Mouse (Mus musculus) hindbrain, embryonic 12.5 days (tissue): Measurements from ENCODE around the gene Slc37a3. TPM values are rescaled to one million over a fixed set of nuclear protein-coding genes. Genes with fewer than 3 reads are reported as not detected.
"Not testable (repeated sequence)": the region's sequence is repeated elsewhere in the genome, so short reads cannot be mapped to it uniquely, and the experiment has no call there.

ENCODE experiments used
- ATAC-seq: fragments of 200-750 bp; cut with Nextera tagmentation; 2 replicates; pipeline ENCODE4 v1.8.0; 2017; ENCODE audit warnings: moderate TSS enrichment; ENCODE audit not compliant: low FRiP score
- H3K27ac ChIP-seq: fragments of 300-500 bp; sonication (generic); 2 replicates; pipeline ENCODE4 v1.5.1; 2016; ENCODE audit warnings: mild to moderate bottlenecking
- H3K27me3 ChIP-seq: fragments of 300-500 bp; sonication (generic); 2 replicates; pipeline ENCODE4 v1.6.1; 2016; ENCODE audit warnings: mild to moderate bottlenecking
- H3K36me3 ChIP-seq: fragments of 300-500 bp; sonication (generic); 2 replicates; pipeline ENCODE4 v1.6.1; 2016; ENCODE audit warnings: mild to moderate bottlenecking
- H3K4me1 ChIP-seq: fragments of 300-500 bp; sonication (generic); 2 replicates; pipeline ENCODE4 v1.6.1; 2016
- H3K4me2 ChIP-seq: fragments of 300-500 bp; sonication (generic); replicated peaks from 2 replicates; pipeline ENCODE4 v1.6.1; 2016; ENCODE audit warnings: mild to moderate bottlenecking
- H3K4me3 ChIP-seq: fragments of 300-500 bp; sonication (generic); 2 replicates; pipeline ENCODE4 v1.5.1; 2016; ENCODE audit warnings: mild to moderate bottlenecking
- H3K9ac ChIP-seq: fragments of 300-500 bp; sonication (generic); 2 replicates; pipeline ENCODE4 v1.6.1; 2016; ENCODE audit warnings: mild to moderate bottlenecking, moderate library complexity
- H3K9me3 ChIP-seq: fragments of 300-500 bp; sonication (generic); replicated peaks from 2 replicates; pipeline ENCODE4 v1.6.1; 2016; ENCODE audit warnings: mild to moderate bottlenecking
- WGBS: fragments of 180-500 bp; shearing (Covaris S2); methylation state at CpG from one replicate; pipeline ENCODE4 v1.1.7; 2016; 5-methylcytosine and 5-hydroxymethylcytosine counted together
- polyA plus RNA-seq: library from polyadenylated mRNA; unstranded; fragments of >200 nt; fragmentation: Nextera tagmentation; extraction: Ambion mirVana; gene quantifications from 2 replicates; pipeline ENCODE4 v1.2.1, GENCODE M21; 2016

Gene Slc37a3
- polyA plus RNA-seq, 1 experiment from 2014 or later = 59.0 TPM

- peak overlapping the region; percentile 65 for H3K4me2 ChIP-seq
- H3K36me3 ChIP-seq = peaks cover 9% of the 10 kb centered on the region
- H3K27ac ChIP-seq = no peak overlapping the region
- H3K4me3 ChIP-seq = peak overlapping the region; percentile 76
- 26% methylated on average over 9 of the region's 9 CpGs for WGBS
- H3K27me3 ChIP-seq = peaks cover 11% of the 10 kb centered on the region
- H3K4me1 ChIP-seq = peaks cover 24% of the 10 kb centered on the region
- no peak for ATAC-seq
- H3K9ac ChIP-seq = peak overlapping the region; percentile 80
- H3K9me3 ChIP-seq = 0 out of 2 replicates have a peak, but pooled peaks cover 6% of the 10 kb centered on the region
Observed at GRCm38 (mm10) chr6:39376775-39377174, 700 bp downstream of the Slc37a3 start.

GRCm38 (mm10) chr6:39373301-39373955, 4.0 kb downstream of the Slc37a3 start:
- Histone ChIP-seq H3K27me3 (no peaks in the 10 kb centered on the region), H3K4me2 (no peak overlapping the region), H3K4me1 (peaks cover 19% of the 10 kb centered on the region), H3K9me3 (0 out of 2 replicates have a peak, but pooled peaks cover 6% of the 10 kb centered on the region), H3K36me3 (peaks cover 9% of the 10 kb centered on the region), H3K9ac (no peak overlapping the region), H3K4me3 (no peak overlapping the region), H3K27ac (no peak overlapping the region)
- WGBS = 79% methylated on average over 4 of the region's 4 CpGs
- ATAC-seq = no peak

- Histone ChIP-seq H3K4me1 (peaks cover 19% of the 10 kb centered on the region), H3K4me3 (no peak overlapping the region), H3K36me3 (peaks cover 9% of the 10 kb centered on the region), H3K9me3 (0 out of 2 replicates have a peak, but pooled peaks cover 6% of the 10 kb centered on the region), H3K9ac (no peak overlapping the region), H3K4me2 (no peak overlapping the region), H3K27me3 (no peaks in the 10 kb centered on the region), H3K27ac (no peak overlapping the region)
- no peak for ATAC-seq
- 67% methylated on average over 7 of the region's 7 CpGs for WGBS
Observed at GRCm38 (mm10) chr6:39372727-39373126, 4.7 kb downstream of the Slc37a3 start.

- 0 out of 2 replicates have a peak, but pooled peaks cover 6% of the 10 kb centered on the region for H3K9me3 ChIP-seq
- no peak overlapping the region for H3K9ac ChIP-seq
- H3K4me1 ChIP-seq = peaks cover 19% of the 10 kb centered on the region
- ATAC-seq = no peak
- no peaks in the 10 kb centered on the region for H3K27me3 ChIP-seq
- no peak overlapping the region for H3K4me2 ChIP-seq
- no peak overlapping the region for H3K4me3 ChIP-seq
- peaks cover 9% of the 10 kb centered on the region for H3K36me3 ChIP-seq
- no peak overlapping the region for H3K27ac ChIP-seq
Observed at GRCm38 (mm10) chr6:39372042-39372441, 5.4 kb downstream of the Slc37a3 start.

GRCm38 (mm10) chr6:39369631-39370030, 7.8 kb downstream of the Slc37a3 start:
- peaks cover 5% of the 10 kb centered on the region; the same call in 1 of the 2 replicates for H3K4me1 ChIP-seq
- peaks cover 19% of the 10 kb centered on the region for H3K36me3 ChIP-seq
- WGBS = 90% methylated on average over 3 of the region's 3 CpGs
- no peak for ATAC-seq
- H3K4me2 ChIP-seq = no peak overlapping the region
- 0 out of 2 replicates have a peak, but pooled peaks cover 6% of the 10 kb centered on the region for H3K9me3 ChIP-seq
- no peak overlapping the region for H3K27ac ChIP-seq
- H3K4me3 ChIP-seq = no peak overlapping the region
- H3K27me3 ChIP-seq = no peaks in the 10 kb centered on the region
- no peak overlapping the region for H3K9ac ChIP-seq

- H3K9me3 ChIP-seq = no peaks in the 10 kb centered on the region
- H3K27ac ChIP-seq = no peak overlapping the region
- no peak overlapping the region for H3K4me2 ChIP-seq
- H3K27me3 ChIP-seq = no peaks in the 10 kb centered on the region
- H3K36me3 ChIP-seq = peaks cover 46% of the 10 kb centered on the region
- H3K9ac ChIP-seq = no peak overlapping the region
- H3K4me3 ChIP-seq = no peak overlapping the region
- 99% methylated on average over 2 of the region's 2 CpGs for WGBS
- no peaks in the 10 kb centered on the region for H3K4me1 ChIP-seq
- ATAC-seq = no peak
Observed at GRCm38 (mm10) chr6:39362684-39363083, 14.8 kb downstream of the Slc37a3 start.

- 97% methylated on average over 9 of the region's 9 CpGs for WGBS
- not testable (repeated sequence) for H3K27me3 ChIP-seq, H3K4me1 ChIP-seq, H3K9ac ChIP-seq, H3K4me2 ChIP-seq, ATAC-seq, H3K4me3 ChIP-seq, H3K9me3 ChIP-seq, H3K27ac ChIP-seq
- H3K36me3 ChIP-seq = peaks cover 67% of the 10 kb centered on the region
Observed at GRCm38 (mm10) chr6:39359207-39359606, 18.3 kb downstream of the Slc37a3 start.

- WGBS = 55% methylated on average over 6 of the region's 6 CpGs
- Histone ChIP-seq H3K36me3 (peaks cover 45% of the 10 kb centered on the region), H3K9me3 (no peaks in the 10 kb centered on the region), H3K4me3 (no peak overlapping the region), H3K27me3 (no peaks in the 10 kb centered on the region), H3K27ac (peak overlapping the region; percentile 86), H3K9ac (no peak overlapping the region), H3K4me2 (no peak overlapping the region), H3K4me1 (peaks cover 44% of the 10 kb centered on the region)
- ATAC-seq = no peak
Observed at GRCm38 (mm10) chr6:39348946-39349345, 28.5 kb downstream of the Slc37a3 start.

- no peak for ATAC-seq
- peaks cover 45% of the 10 kb centered on the region for H3K36me3 ChIP-seq
- WGBS = 18% methylated on average over 4 of the region's 4 CpGs
- H3K9ac ChIP-seq = no peak overlapping the region; the same call in 1 of the 2 replicates
- no peaks in the 10 kb centered on the region for H3K9me3 ChIP-seq
- H3K27me3 ChIP-seq = no peaks in the 10 kb centered on the region
- peak overlapping the region; percentile 86 for H3K27ac ChIP-seq
- H3K4me2 ChIP-seq = no peak overlapping the region
- no peak overlapping the region for H3K4me3 ChIP-seq
- H3K4me1 ChIP-seq = peaks cover 44% of the 10 kb centered on the region
Observed at GRCm38 (mm10) chr6:39347880-39348814, 29.3 kb downstream of the Slc37a3 start.

- Histone ChIP-seq H3K9ac (peak overlapping the region; percentile 2; the same call in 1 of the 2 replicates), H3K4me1 (peaks cover 44% of the 10 kb centered on the region), H3K27ac (peak overlapping the region; percentile 86), H3K4me3 (no peak overlapping the region), H3K36me3 (peaks cover 47% of the 10 kb centered on the region), H3K9me3 (no peaks in the 10 kb centered on the region), H3K27me3 (no peaks in the 10 kb centered on the region), H3K4me2 (no peak overlapping the region)
- 14% methylated on average over 15 of the region's 15 CpGs for WGBS
- ATAC-seq = 0 out of 2 replicates have a peak, but pooled peaks have one; percentile 32
Observed at GRCm38 (mm10) chr6:39346991-39347501, 30.4 kb downstream of the Slc37a3 start.

- H3K9me3 ChIP-seq = no peaks in the 10 kb centered on the region
- peaks cover 44% of the 10 kb centered on the region for H3K4me1 ChIP-seq
- no peak overlapping the region for H3K4me2 ChIP-seq
- H3K9ac ChIP-seq = no peak overlapping the region; the same call in 1 of the 2 replicates
- H3K4me3 ChIP-seq = no peak overlapping the region
- 29% methylated on average over 7 of the region's 7 CpGs for WGBS
- H3K36me3 ChIP-seq = peaks cover 35% of the 10 kb centered on the region
- peak; percentile 38; the same call in 1 of the 2 replicates for ATAC-seq
- H3K27me3 ChIP-seq = no peaks in the 10 kb centered on the region
- peak overlapping the region; percentile 73 for H3K27ac ChIP-seq
Observed at GRCm38 (mm10) chr6:39345430-39345829, 32.0 kb downstream of the Slc37a3 start.

GRCm38 (mm10) chr6:39344020-39344419, 33.5 kb downstream of the Slc37a3 start:
- Histone ChIP-seq H3K27ac (no peak overlapping the region), H3K9ac (no peak overlapping the region), H3K4me1 (peaks cover 39% of the 10 kb centered on the region), H3K36me3 (peaks cover 24% of the 10 kb centered on the region), H3K4me2 (no peak overlapping the region), H3K27me3 (no peaks in the 10 kb centered on the region), H3K4me3 (no peak overlapping the region), H3K9me3 (no peaks in the 10 kb centered on the region)
- WGBS = 25% methylated on average over 12 of the region's 12 CpGs
- ATAC-seq = peak; percentile 49; the same call in 1 of the 2 replicates
